Mouse (Mus musculus) kidney, adult 2 months (tissue): ENCODE results near the gene Kif26b.

Source experiments
- CTCF ChIP-seq: fragments of 200-500 bp; conservative IDR thresholded peaks from 2 replicates; pipeline ENCODE4 v1.5.1; 2011; ENCODE audit warnings: low read depth, mild to moderate bottlenecking, control low read depth, low read length, moderate library complexity, mixed read lengths; ENCODE audit not compliant: insufficient read depth, insufficient read length
- POLR2A ChIP-seq: fragments of 200-500 bp; IDR thresholded peaks from one replicate; pipeline ENCODE4 v1.6.1; 2011; ENCODE audit warnings: low read depth, low read length, control low read depth

DNA sequence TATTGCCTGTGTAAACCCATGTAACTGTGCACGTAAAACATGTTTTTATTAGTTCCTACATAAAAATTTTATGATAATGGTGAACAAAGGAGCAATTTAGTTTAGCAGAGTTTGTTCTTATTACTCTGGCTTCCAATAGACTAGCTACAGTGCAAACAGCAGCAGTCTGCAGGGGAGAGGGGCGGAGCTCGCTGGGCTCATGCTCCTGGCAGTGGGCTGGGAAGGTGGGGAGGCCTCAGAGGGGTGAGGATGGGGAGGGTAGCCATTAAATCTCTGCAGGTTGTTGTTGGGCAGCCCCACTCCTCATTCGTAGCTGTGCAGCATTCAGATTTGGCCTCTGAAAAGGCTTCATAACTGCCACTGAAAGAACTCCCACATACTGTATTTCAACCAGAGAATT, 171.2 kb downstream of the Kif26b start:
- TF ChIP-seq CTCF: no peak
- no peak for TF ChIP-seq POLR2A
